Mouse (Mus musculus) G1E (cell line): ENCODE results near the gene Fbxo47.

Experiments used
- CTCF ChIP-seq: IDR thresholded peaks from 2 replicates; pipeline ENCODE4 v1.5.1; 2012; ENCODE audit warnings: low read depth, low read length, inconsistent platforms, mixed read lengths
- GATA2 ChIP-seq: IDR thresholded peaks from 2 replicates; pipeline ENCODE4 v1.6.1; 2012; ENCODE audit warnings: low read depth, low read length, inconsistent platforms, borderline replicate concordance
- POLR2AphosphoS5 ChIP-seq: IDR thresholded peaks from 2 replicates; pipeline ENCODE4 v1.6.1; 2012; ENCODE audit warnings: low read depth, low read length, inconsistent platforms; ENCODE audit not compliant: insufficient replicate concordance

- TF ChIP-seq CTCF, result no peak
- TF ChIP-seq GATA2, result no peak
- no peak for TF ChIP-seq POLR2AphosphoS5
Observed at GRCm38 (mm10) chr11:97829913-97830476, 54.0 kb downstream of the Fbxo47 start.
